Mouse (Mus musculus): ENCODE measurements around the gene Gm10306. TPM values are rescaled to one million over a fixed set of nuclear protein-coding genes. Genes with fewer than 3 reads are reported as not detected.

The Gm10306 gene
- total and polyA plus RNA-seq, 2 experiments from 2014 or later = 0.35 TPM; not detected in 1

GRCm38 (mm10) chr4:94543041-94543440 is 13.3 kb upstream of the Gm10306 start:
- no peak overlapping the region for H3K9ac ChIP-seq (replicated peaks; ENCODE audit: low read length, poor library complexity, severe bottlenecking)
- no peak overlapping the region for H3K4me3 ChIP-seq (ENCODE audit: low read depth, low read length)
- no peaks in the 10 kb centered on the region for H3K9me3 ChIP-seq (ENCODE audit: low read length)
- H3K4me1 ChIP-seq (ENCODE audit: insufficient read depth, low read length) = no peaks in the 10 kb centered on the region
- no peak for ATAC-seq (ENCODE audit: low FRiP score)
- H3K27ac ChIP-seq (ENCODE audit: low read depth, low read length) = no peak overlapping the region
- no peak for DNase-seq (ENCODE audit: low spot score)
- no peak overlapping the region for H3K4me2 ChIP-seq (ENCODE audit: low read depth, low read length, poor library complexity, severe bottlenecking)
- 0 out of 2 replicates have a peak, but pooled peaks cover 10% of the 10 kb centered on the region for H3K36me3 ChIP-seq (ENCODE audit: insufficient read depth, low read length)
- TF ChIP-seq CTCF (IDR thresholded peaks at IDR 0.05) = no peak
- H3K27me3 ChIP-seq (ENCODE audit: insufficient read depth, low read length) = no peaks in the 10 kb centered on the region
- 93% methylated on average over 4 of the region's 4 CpGs for WGBS

- 0 out of 2 replicates have a peak, but pooled peaks cover 10% of the 10 kb centered on the region for H3K36me3 ChIP-seq (ENCODE audit: insufficient read depth, low read length)
- H3K27ac ChIP-seq (ENCODE audit: low read depth, low read length) = no peak overlapping the region
- 66% methylated on average over 7 of the region's 7 CpGs for WGBS
- H3K4me2 ChIP-seq (ENCODE audit: low read depth, low read length, poor library complexity, severe bottlenecking) = no peak overlapping the region
- DNase-seq (ENCODE audit: low spot score) = no peak
- no peaks in the 10 kb centered on the region for H3K27me3 ChIP-seq (ENCODE audit: insufficient read depth, low read length)
- ATAC-seq (ENCODE audit: low FRiP score) = no peak
- TF ChIP-seq CTCF (IDR thresholded peaks at IDR 0.05) = no peak
- H3K4me3 ChIP-seq (ENCODE audit: low read depth, low read length) = no peak overlapping the region
- H3K9ac ChIP-seq (replicated peaks; ENCODE audit: low read length, poor library complexity, severe bottlenecking) = no peak overlapping the region
- H3K4me1 ChIP-seq (ENCODE audit: insufficient read depth, low read length) = no peaks in the 10 kb centered on the region
- no peaks in the 10 kb centered on the region for H3K9me3 ChIP-seq (ENCODE audit: low read length)
Measured at GRCm38 (mm10) chr4:94544321-94544720, 12.0 kb upstream of the Gm10306 start.

- DNase-seq (ENCODE audit: low spot score) (no peak), ATAC-seq (ENCODE audit: low FRiP score) (no peak)
- Histone ChIP-seq H3K4me2 (ENCODE audit: low read depth, low read length, poor library complexity, severe bottlenecking) (no peak overlapping the region), H3K4me1 (ENCODE audit: insufficient read depth, low read length) (no peaks in the 10 kb centered on the region), H3K9ac (replicated peaks; ENCODE audit: low read length, poor library complexity, severe bottlenecking) (no peak overlapping the region), H3K4me3 (ENCODE audit: low read depth, low read length) (no peak overlapping the region), H3K9me3 (ENCODE audit: low read length) (no peaks in the 10 kb centered on the region), H3K36me3 (ENCODE audit: insufficient read depth, low read length) (no peaks in the 10 kb centered on the region), H3K27ac (ENCODE audit: low read depth, low read length) (no peak overlapping the region), H3K27me3 (ENCODE audit: insufficient read depth, low read length) (no peaks in the 10 kb centered on the region)
- WGBS = 90% methylated on average over 5 of the region's 5 CpGs
- TF ChIP-seq CTCF (IDR thresholded peaks at IDR 0.05) = no peak
Measured at GRCm38 (mm10) chr4:94554955-94555494, 1.3 kb upstream of the Gm10306 start.

GRCm38 (mm10) chr4:94557145-94557544 is 799 bp downstream of the Gm10306 start:
- no peak for TF ChIP-seq CTCF (IDR thresholded peaks at IDR 0.05)
- H3K9ac ChIP-seq (replicated peaks; ENCODE audit: low read length, poor library complexity, severe bottlenecking) = no peak overlapping the region
- no peak overlapping the region for H3K4me2 ChIP-seq (ENCODE audit: low read depth, low read length, poor library complexity, severe bottlenecking)
- H3K36me3 ChIP-seq (ENCODE audit: insufficient read depth, low read length) = no peaks in the 10 kb centered on the region
- no peak overlapping the region for H3K27ac ChIP-seq (ENCODE audit: low read depth, low read length)
- H3K4me3 ChIP-seq (ENCODE audit: low read depth, low read length) = peak overlapping the region; percentile 68; the same call in 1 of the 2 replicates
- no peaks in the 10 kb centered on the region for H3K4me1 ChIP-seq (ENCODE audit: insufficient read depth, low read length)
- 71% methylated on average over 7 of the region's 7 CpGs for WGBS
- ATAC-seq (ENCODE audit: low FRiP score) = no peak
- no peak for DNase-seq (ENCODE audit: low spot score)
- no peaks in the 10 kb centered on the region for H3K27me3 ChIP-seq (ENCODE audit: insufficient read depth, low read length)
- no peaks in the 10 kb centered on the region for H3K9me3 ChIP-seq (ENCODE audit: low read length)

GRCm38 (mm10) chr4:94559266-94559665 is 2.9 kb downstream of the Gm10306 start:
- Histone ChIP-seq H3K4me2 (ENCODE audit: low read depth, low read length, poor library complexity, severe bottlenecking) (no peak overlapping the region), H3K4me1 (ENCODE audit: insufficient read depth, low read length) (no peaks in the 10 kb centered on the region), H3K36me3 (ENCODE audit: insufficient read depth, low read length) (no peaks in the 10 kb centered on the region), H3K27me3 (ENCODE audit: insufficient read depth, low read length) (no peaks in the 10 kb centered on the region), H3K4me3 (ENCODE audit: low read depth, low read length) (no peak overlapping the region), H3K27ac (ENCODE audit: low read depth, low read length) (no peak overlapping the region), H3K9me3 (ENCODE audit: low read length) (no peaks in the 10 kb centered on the region), H3K9ac (replicated peaks; ENCODE audit: low read length, poor library complexity, severe bottlenecking) (no peak overlapping the region)
- DNase-seq (ENCODE audit: low spot score) (no peak), ATAC-seq (ENCODE audit: low FRiP score) (no peak)
- 46% methylated on average over 2 of the region's 2 CpGs for WGBS
- no peak for TF ChIP-seq CTCF (IDR thresholded peaks at IDR 0.05)

- no peak for TF ChIP-seq CTCF (IDR thresholded peaks at IDR 0.05)
- no peaks in the 10 kb centered on the region for H3K36me3 ChIP-seq (ENCODE audit: insufficient read depth, low read length)
- WGBS = 91% methylated on average over 1 of the region's 1 CpGs
Measured at GRCm38 (mm10) chr4:94560316-94560715, 4.0 kb downstream of the Gm10306 start.

More at GRCm38 (mm10) chr4:94560316-94560715, 4.0 kb downstream of the Gm10306 start:
- no peaks in the 10 kb centered on the region for H3K4me1 ChIP-seq (ENCODE audit: insufficient read depth, low read length)
- H3K27ac ChIP-seq (ENCODE audit: low read depth, low read length) = no peak overlapping the region
- ATAC-seq (ENCODE audit: low FRiP score) (no peak), DNase-seq (ENCODE audit: low spot score) (no peak)
- H3K4me2 ChIP-seq (ENCODE audit: low read depth, low read length, poor library complexity, severe bottlenecking) = no peak overlapping the region
- H3K27me3 ChIP-seq (ENCODE audit: insufficient read depth, low read length) = no peaks in the 10 kb centered on the region
- H3K9me3 ChIP-seq (ENCODE audit: low read length) = no peaks in the 10 kb centered on the region
- H3K9ac ChIP-seq (replicated peaks; ENCODE audit: low read length, poor library complexity, severe bottlenecking) = no peak overlapping the region
- H3K4me3 ChIP-seq (ENCODE audit: low read depth, low read length) = no peak overlapping the region

All from midbrain, postnatal 0 days (tissue).